Mouse (Mus musculus) right cerebral cortex, postnatal 10 days (tissue): Measurements from ENCODE around the gene Sgk1.

Source experiments
- DNase-seq, 2 experiments: peaks; one replicate each; pipeline ENCODE4 v3.0.0; 2021; ENCODE audit warnings: low spot score in 2 of 2

The Sgk1 gene

DNA sequence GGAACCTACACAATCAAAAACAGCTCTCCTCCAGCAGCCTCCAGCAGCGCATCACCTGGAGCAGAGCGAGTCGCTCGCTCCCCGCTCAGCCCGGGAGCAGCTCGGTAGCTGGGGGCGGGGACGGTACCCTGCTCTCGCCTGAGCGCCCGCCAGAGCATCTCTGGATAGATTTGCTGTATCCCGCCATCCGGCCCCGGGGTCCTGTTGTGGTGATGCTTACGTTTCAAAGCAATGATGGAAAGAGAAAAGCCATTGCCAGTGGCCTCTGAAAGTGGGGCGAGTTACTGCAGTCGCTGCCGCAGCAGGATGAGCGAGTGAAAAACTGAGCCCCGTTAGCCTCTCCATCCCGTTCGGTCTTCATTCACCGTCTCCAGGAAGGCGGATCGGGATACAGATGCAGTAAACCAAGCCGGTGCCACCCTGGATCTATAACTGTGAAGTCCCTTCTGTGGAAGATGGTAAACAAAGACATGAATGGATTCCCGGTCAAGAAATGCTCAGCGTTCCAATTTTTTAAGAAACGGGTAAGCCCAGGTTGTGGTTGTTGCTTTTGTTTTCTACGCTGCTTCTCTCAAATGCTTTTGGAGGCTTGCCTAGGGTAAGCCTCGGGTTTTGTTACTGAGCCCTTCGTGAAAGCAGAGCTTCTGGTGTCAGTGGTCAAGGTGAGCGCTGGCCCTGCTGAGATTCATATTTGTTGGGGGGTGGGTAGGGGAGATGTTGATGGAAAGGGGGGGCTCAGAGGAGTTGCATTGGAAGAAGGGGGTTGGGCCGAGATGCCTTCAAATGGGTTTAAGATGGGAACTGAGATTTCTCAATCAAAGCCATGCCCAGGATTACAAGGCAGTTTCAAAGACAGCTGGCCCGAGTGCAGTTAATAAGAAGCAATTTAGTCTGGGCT lies at the start of gene Sgk1:
TSS of gene Sgk1 (plus strand) at position 1 of the 898 bp plus-strand sequence.
- DNase-seq: peak; percentile 76 to 77

GRCm38 (mm10) chr10:21832282-21832681 lies 49.7 kb upstream of the Sgk1 start:
- DNase-seq: no peak

DNA sequence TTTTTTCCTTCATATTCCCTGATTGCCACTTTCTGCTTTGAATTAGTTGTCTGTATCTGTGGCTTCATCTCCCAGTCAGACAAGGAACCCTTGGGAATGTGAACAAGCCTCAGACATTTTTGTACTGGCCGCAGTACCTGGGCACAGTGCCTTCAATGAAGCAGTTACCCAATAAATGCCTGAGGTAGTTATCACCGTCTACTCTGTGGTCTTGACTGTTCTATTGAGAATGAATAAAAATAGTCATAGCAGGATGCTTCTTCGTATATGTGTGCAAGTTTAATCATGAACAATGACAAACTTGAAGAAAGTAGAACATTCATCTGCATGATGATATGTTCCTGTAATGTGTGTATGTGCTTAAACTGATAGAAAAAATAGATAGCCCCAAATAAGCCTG lies 48.2 kb upstream of the Sgk1 start:
- DNase-seq: no peak

- no peak for DNase-seq
Observed at GRCm38 (mm10) chr10:21835077-21835476, 46.9 kb upstream of the Sgk1 start.

GRCm38 (mm10) chr10:21839248-21840155 lies 42.5 kb upstream of the Sgk1 start:
- no peak for DNase-seq

DNA sequence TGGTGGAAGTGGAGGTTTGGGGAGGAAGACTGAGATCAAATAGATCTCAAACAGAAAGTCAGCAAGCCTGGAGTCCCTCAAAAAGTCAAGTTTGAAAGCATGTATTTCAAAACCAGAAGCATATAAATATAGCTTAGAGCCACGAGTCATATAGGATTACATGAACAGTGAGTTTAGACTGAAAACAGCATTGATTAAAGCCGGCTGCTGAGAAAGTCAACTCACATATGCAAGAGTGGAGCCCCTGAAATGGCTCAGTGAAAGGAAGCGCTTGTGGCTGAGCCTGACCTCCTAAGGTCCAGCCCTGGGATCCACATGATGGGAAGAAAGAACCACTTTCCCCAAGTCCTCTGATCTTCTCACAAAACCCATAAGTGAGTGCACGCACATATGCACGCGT lies 38.7 kb upstream of the Sgk1 start:
- DNase-seq: no peak

DNA sequence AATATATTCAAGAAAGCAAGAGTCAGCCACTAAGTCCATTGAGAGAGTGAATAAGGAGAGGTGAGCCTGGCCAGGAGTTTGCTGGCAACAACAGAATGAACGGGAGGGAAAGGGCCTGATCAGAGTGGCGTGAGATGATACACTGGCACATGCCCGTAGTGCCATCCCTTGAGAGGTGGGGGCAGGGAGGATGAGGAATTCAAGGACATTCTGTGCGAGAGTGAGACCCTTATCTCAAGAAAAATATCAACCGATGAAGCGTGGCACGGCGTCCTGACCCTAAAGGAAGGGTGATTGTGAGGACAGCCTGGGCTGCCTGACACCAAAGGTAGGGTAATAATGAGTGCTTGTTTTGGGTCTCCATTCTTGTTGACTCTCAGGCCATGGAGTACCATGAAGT lies 38.1 kb upstream of the Sgk1 start:
- no peak for DNase-seq

DNA sequence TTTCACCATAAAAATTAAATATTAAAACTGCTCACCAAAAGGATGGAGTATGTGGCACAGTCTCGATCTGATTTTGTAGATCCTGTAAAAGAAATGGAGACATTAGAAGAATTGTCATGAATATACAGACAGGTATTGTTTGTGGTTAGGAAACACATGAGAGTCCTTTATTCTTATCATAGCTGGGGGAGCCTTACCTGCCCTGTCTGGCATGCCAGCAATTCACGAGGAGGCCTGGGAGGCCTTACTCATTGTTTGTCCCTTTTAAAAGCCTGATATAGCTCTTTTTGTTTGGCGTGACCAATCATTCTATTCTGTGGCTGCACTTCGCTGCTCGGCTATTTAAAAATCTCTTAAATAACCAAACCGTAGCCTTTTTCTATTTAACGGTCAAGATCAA lies 37.6 kb upstream of the Sgk1 start:
- no peak for DNase-seq

DNA sequence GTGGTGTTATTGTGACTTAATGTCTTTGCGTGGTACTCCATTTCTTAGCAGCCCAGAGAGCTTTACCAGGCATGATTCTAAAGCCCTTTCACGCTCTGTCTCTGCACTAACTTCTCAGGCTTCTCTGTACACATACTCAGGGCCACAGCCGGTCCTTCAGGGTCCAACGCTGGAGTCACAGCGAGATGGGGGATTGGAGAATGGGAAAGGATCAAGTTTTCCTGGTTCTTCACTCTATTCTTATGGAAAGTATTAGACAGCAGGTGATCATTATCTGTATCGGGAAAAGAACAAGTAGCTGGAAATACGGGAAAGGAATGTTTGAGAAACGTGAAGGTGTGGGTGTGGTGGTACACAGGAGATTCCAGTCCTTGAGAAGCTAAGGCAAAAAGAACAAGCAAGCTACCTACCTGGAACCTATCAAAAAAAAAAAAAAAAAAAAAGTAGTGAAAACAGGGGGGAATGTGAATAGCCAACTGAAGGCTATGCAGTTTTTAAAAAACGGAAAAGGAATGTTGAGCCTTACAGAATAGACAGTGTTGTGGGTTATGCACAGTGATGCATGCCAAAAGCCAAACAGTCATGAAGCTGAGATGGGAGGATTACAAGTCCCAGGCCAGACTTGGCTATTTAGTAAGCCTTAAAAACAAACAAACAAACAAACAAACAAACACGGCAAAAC lies 36.2 kb upstream of the Sgk1 start:
- no peak for DNase-seq

DNA sequence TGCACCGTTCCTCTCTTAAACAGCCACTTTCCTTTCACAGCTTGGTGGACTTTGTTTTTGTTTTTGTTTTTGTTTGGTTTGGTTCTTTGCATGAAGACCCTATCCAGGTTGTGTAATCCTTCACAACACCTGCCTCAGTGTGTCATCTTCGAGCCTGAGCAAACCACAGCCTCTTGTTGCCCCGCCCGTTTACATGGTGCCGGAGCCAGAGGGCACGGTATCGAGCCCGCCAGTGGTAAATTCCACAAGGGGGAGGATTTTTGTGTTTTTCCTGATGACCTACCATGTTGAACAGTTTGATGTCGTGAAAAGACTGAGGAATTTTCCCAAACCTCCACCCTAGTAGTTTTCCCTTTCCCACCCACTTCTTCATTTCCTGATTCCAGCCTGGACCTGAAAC lies 35.6 kb upstream of the Sgk1 start:
- DNase-seq: no peak

DNA sequence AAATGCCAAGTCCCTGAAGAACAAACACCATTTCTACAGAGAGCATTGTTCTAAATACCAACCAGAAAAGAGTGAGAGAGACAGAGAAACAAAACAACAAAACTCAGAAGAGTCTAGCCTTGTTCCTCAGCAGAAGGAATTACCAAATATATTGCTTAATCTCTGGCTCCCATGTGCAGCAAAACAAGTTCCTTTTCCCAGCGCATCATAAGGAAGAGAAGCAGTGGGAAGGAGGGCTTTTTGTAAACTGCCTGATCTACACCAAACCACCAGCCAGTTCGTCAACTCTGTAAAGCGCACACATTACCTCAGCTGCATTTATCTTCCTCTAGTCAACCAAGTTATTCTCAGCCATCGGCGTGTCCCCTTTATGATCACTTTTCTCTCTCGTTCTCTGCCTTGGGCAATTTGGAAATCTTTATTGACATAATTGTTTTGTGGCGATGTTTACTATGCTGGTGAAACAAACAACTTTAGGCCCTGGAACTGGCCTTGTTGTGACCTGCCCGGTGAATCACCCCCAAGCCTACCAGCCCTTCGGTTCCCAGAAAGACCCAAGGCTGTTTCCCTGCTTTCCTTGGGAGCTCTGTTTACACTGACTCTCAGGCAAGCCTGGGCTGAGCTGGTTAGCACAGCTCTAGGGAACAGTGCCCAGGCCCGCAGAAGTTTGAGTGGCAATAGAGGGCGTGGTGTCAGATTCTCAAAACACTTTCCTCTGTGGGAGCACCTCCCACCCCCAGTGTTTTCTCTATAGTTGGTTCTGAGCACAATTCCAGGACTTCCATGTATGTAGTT lies 34.8 kb upstream of the Sgk1 start:
- DNase-seq: no peak

GRCm38 (mm10) chr10:21847931-21848670 lies 33.9 kb upstream of the Sgk1 start:
- no peak for DNase-seq

DNA sequence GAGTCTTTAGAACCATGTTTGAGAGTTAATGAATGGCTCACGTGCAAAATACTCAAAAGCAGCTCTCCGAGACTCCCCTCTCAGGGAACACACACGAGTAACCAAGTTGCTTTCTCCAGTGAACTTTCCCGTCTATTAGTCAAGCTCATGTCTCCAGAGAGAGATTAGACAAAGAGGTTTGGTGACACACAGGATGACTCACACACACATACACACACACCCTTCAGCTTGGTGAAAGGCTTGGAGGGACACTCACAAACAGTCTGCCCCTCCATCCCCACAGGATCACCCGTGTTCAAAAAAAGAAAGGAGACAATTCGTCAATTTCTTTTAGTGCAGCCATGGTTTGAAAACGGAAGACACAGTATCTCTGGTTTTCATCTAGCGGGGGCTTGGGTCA lies 32.7 kb upstream of the Sgk1 start:
- DNase-seq: no peak

DNA sequence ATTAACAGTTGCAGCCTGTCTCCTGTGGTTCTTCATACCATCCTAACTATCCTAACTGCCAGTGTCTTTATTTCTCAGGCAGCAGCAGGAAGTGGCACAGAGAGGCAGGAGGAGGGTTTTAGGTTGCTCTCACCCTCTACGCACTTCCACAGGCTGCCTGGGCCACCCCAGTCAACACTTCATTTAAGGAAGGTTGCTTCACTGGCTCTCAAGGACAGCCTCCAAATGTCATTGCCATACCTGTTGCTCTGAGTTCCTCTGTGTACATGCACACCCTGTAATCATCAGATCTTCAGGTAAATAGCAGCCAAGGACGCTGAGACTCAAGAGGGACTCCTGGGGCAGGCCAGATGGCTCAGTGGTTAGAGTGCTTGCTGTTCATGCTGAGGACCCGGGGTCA lies 31.7 kb upstream of the Sgk1 start:
- DNase-seq: no peak

DNA sequence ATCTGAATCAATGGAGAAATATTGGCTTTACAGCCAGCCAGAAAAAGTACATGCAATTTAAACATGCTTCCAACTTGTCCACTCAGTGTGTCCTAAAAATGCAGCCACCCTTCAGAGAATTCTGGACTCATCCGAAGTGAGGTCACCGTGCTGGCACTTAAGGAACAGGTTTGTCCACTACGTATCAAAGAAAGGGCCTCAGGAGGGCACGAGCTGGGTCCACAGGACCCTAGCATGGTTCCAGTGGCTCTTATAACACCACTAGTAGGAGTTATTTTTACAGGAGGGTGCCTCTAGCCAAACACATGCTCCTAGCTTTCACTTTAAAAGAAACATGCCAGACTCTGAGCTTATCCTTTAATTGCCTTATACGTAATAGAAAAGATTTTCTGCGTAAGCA lies 28.9 kb upstream of the Sgk1 start:
- no peak for DNase-seq

DNA sequence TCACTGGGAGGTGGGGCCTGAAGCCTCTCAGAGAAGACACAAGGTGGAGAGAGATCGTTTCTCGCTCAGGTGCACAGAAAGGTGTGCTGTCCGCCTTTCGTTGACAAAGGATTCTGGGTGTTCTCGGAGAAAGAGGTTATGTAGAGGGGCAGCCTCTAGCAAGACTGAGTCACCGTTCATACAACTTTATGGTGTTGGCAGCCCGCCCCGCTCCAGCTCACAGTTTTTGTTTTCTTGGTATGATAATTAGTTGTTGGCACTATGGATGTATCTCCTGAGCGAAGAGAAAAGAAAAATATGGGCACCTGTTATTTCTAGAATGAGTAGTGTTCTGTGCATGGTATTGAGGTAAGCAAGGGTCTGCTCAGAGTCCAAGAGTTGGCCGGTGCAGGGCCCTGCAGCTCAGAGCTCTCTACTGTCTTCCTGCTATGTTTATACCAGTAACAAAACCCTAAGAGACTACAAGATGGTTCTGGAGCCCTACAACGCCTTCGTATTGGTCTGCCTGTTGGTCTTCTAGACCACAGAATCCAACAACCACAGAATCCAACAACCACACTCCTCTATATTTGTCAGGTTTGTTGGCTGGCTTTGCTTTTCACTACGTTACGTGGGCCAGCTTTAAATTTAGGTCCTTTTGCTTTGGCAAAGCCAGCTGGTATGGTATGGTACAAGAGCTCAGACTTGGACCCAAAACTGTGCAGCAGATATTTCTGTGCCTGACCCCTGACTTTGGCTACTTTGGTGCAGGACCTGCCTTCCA lies 28.2 kb upstream of the Sgk1 start:
- DNase-seq: peak in 1 of 2 experiments; percentile 28

- DNase-seq: no peak
Observed at GRCm38 (mm10) chr10:21855338-21855737, 26.6 kb upstream of the Sgk1 start.

- DNase-seq: no peak
Observed at GRCm38 (mm10) chr10:21857676-21858075, 24.3 kb upstream of the Sgk1 start.

GRCm38 (mm10) chr10:21858437-21858974 lies 23.5 kb upstream of the Sgk1 start:
- DNase-seq: no peak

- no peak for DNase-seq
Observed at GRCm38 (mm10) chr10:21866504-21866903, 15.5 kb upstream of the Sgk1 start.
